Comparison of ENCODE assay signal across 1 mouse cellular context in the genomic region with DNA sequence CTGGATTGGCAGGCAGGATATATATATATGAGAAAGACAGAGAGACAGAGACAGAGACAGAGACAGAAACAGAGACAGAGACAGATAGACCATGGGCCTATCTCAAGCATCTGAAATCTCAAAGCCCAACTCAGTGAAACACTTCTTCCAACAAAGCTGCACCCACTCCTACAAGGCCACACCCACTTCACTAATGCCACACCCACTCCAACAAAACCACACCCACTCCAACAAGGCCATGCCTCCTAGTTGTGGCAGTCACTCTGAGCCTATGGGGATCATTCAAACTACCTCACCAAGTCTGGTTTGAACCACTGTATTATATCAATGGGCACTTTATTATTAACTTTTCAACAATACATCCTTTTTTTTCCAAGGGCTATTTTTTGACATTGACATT.
TF ChIP-seq lines count a peak whose summit lies in the region.

No protein-coding gene starts in this region.

TF ChIP-seq in CH12.LX, 34 proteins besides CTCF, POLR2A, EP300 and RAD21 (continued from another document):
- TF ChIP-seq MYC (IDR thresholded peaks at IDR 0.05; ENCODE audit: low read depth, low read length) (no peak), SIN3A (IDR thresholded peaks at IDR 0.05; ENCODE audit: low read length) (no peak)
